Mouse (Mus musculus) myocyte (in vitro differentiated cells): ENCODE measurements around the gene Ctdsp1. TPM values are rescaled to one million over a fixed set of nuclear protein-coding genes. Genes with fewer than 3 reads are reported as not detected.

Experiments
- H3K27me3 ChIP-seq: one replicate; pipeline ENCODE4 v1.6.1; 2011; ENCODE audit not compliant: control insufficient read depth, insufficient read depth, insufficient read length
- H3K36me3 ChIP-seq: one replicate; pipeline ENCODE4 v1.6.1; 2011; ENCODE audit not compliant: control insufficient read depth, insufficient read depth
- H3K4me2 ChIP-seq: one replicate; pipeline ENCODE4 v1.6.1; 2011; ENCODE audit warnings: low read depth, control low read depth
- H3K4me3 ChIP-seq: one replicate; pipeline ENCODE4 v1.5.1; 2011; ENCODE audit warnings: mild to moderate bottlenecking, control low read depth, moderate library complexity
- H3K79me2 ChIP-seq: one replicate; pipeline ENCODE4 v1.6.1; 2011; ENCODE audit not compliant: control insufficient read depth, insufficient read depth
- H3ac ChIP-seq: one replicate; pipeline ENCODE4 v1.6.1; 2011; ENCODE audit not compliant: control insufficient read depth, insufficient read length
- CEBPB ChIP-seq: IDR thresholded peaks from 2 replicates; pipeline ENCODE4 v1.6.1; 2011; ENCODE audit warnings: mild to moderate bottlenecking, moderate library complexity; ENCODE audit not compliant: poor library complexity, insufficient read depth, severe bottlenecking
- E2F4 ChIP-seq: IDR thresholded peaks from one replicate; pipeline ENCODE4 v1.6.1; 2011; ENCODE audit warnings: mild to moderate bottlenecking, control low read depth, moderate library complexity; ENCODE audit not compliant: insufficient read depth
- MAX ChIP-seq: IDR thresholded peaks from one replicate; pipeline ENCODE4 v1.6.1; 2011; ENCODE audit warnings: low read depth, mild to moderate bottlenecking, control low read depth
- MYOD1 ChIP-seq, 3 experiments: IDR thresholded peaks; one replicate each; pipeline ENCODE4 v1.6.1; 2011; ENCODE audit warnings: control low read depth in 2 of 3, low read depth in 2 of 3, mild to moderate bottlenecking in 2 of 3, moderate library complexity in 1 of 3; ENCODE audit not compliant: insufficient read length in 2 of 3, control insufficient read depth in 1 of 3
- MYOG ChIP-seq, 3 experiments: IDR thresholded peaks; one replicate each; pipeline ENCODE4 v1.6.1; 2011; ENCODE audit warnings: control low read depth in 2 of 3, low read depth in 2 of 3, mild to moderate bottlenecking in 2 of 3; ENCODE audit not compliant: insufficient read length in 2 of 3, control insufficient read depth in 1 of 3, insufficient read depth in 1 of 3
- POLR2A ChIP-seq: IDR thresholded peaks from one replicate; pipeline ENCODE4 v1.6.1; 2011; ENCODE audit warnings: low read depth, mild to moderate bottlenecking, control low read depth, moderate library complexity; ENCODE audit not compliant: insufficient read length
- POLR2AphosphoS2 ChIP-seq: IDR thresholded peaks from one replicate; pipeline ENCODE4 v1.6.1; 2011; ENCODE audit warnings: low read depth, control low read depth; ENCODE audit not compliant: insufficient read length
- REST ChIP-seq: IDR thresholded peaks from one replicate; pipeline ENCODE4 v1.6.1; 2011; ENCODE audit warnings: mild to moderate bottlenecking, control low read depth, moderate library complexity; ENCODE audit not compliant: insufficient read depth, insufficient read length
- SRF ChIP-seq: IDR thresholded peaks from one replicate; pipeline ENCODE4 v1.6.1; 2011; ENCODE audit warnings: low read depth; ENCODE audit not compliant: control insufficient read depth, insufficient read length
- TCF12 ChIP-seq: IDR thresholded peaks from one replicate; pipeline ENCODE4 v1.6.1; 2011; ENCODE audit warnings: mild to moderate bottlenecking, control low read depth; ENCODE audit not compliant: poor library complexity, insufficient read depth, severe bottlenecking
- TCF3 ChIP-seq: IDR thresholded peaks from one replicate; pipeline ENCODE4 v1.6.1; 2011; ENCODE audit warnings: low read depth, control low read depth; ENCODE audit not compliant: insufficient read length
- USF1 ChIP-seq: IDR thresholded peaks from one replicate; pipeline ENCODE4 v1.6.1; 2011; ENCODE audit warnings: low read depth, mild to moderate bottlenecking, control low read depth, moderate library complexity
- polyA plus RNA-seq: library from polyadenylated mRNA; unstranded; fragments of >200 nt; fragmentation: generic; extraction: Trizol; gene quantifications from one replicate; pipeline ENCODE4 v1.2.1, GENCODE M21; 2012; ENCODE audit warnings: missing spikeins

Ctdsp1 gene
- polyA plus RNA-seq, 1 experiment: 64.0 TPM

- no peak for TF ChIP-seq CEBPB
- TF ChIP-seq TCF12: no peak
- TF ChIP-seq MYOD1 (IDR thresholded peaks at IDR 0.05; ENCODE audit: control insufficient read depth in 1 of 3, insufficient read length in 2 of 3, low read depth in 2 of 3): no peak
- no peak for TF ChIP-seq POLR2AphosphoS2
- TF ChIP-seq MAX: no peak
- no peak for TF ChIP-seq E2F4
- TF ChIP-seq SRF: no peak
- no peak for TF ChIP-seq USF1
- TF ChIP-seq REST: no peak
- TF ChIP-seq TCF3: no peak
- TF ChIP-seq POLR2A: no peak
- TF ChIP-seq MYOG (IDR thresholded peaks at IDR 0.05; ENCODE audit: control insufficient read depth in 1 of 3, insufficient read depth in 1 of 3, insufficient read length in 2 of 3, low read depth in 2 of 3): no peak
- H3K36me3 ChIP-seq: no peaks in the 10 kb centered on the region
Observed at GRCm38 (mm10) chr1:74433220-74433619, 41.9 kb downstream of the Ctdsp1 start.

GRCm38 (mm10) chr1:74434596-74434995 is 43.3 kb downstream of the Ctdsp1 start:
- Histone ChIP-seq H3K4me3 (no peak overlapping the region), H3K27me3 (no peaks in the 10 kb centered on the region), H3K36me3 (peaks cover 10% of the 10 kb centered on the region), H3K79me2 (no peaks in the 10 kb centered on the region), H3K4me2 (no peak overlapping the region), H3ac (no peak overlapping the region)
- TF ChIP-seq MYOD1 (IDR thresholded peaks at IDR 0.05; ENCODE audit: control insufficient read depth in 1 of 3, insufficient read length in 2 of 3, low read depth in 2 of 3) (no peak), POLR2A (no peak), POLR2AphosphoS2 (no peak), MYOG (IDR thresholded peaks at IDR 0.05; ENCODE audit: control insufficient read depth in 1 of 3, insufficient read depth in 1 of 3, insufficient read length in 2 of 3, low read depth in 2 of 3) (no peak), TCF3 (no peak), MAX (no peak), SRF (no peak), TCF12 (no peak), USF1 (no peak), REST (no peak), CEBPB (no peak), E2F4 (no peak)

More at GRCm38 (mm10) chr1:74433220-74433619, 41.9 kb downstream of the Ctdsp1 start:
- H3K27me3 ChIP-seq: no peaks in the 10 kb centered on the region
- no peak overlapping the region for H3K4me3 ChIP-seq
- H3ac ChIP-seq: no peak overlapping the region
- no peaks in the 10 kb centered on the region for H3K79me2 ChIP-seq
- no peak overlapping the region for H3K4me2 ChIP-seq

GRCm38 (mm10) chr1:74435563-74435962 is 44.3 kb downstream of the Ctdsp1 start:
- Histone ChIP-seq H3K79me2 (no peaks in the 10 kb centered on the region), H3ac (no peak overlapping the region), H3K36me3 (peaks cover 10% of the 10 kb centered on the region), H3K4me3 (no peak overlapping the region), H3K27me3 (no peaks in the 10 kb centered on the region), H3K4me2 (no peak overlapping the region)
- TF ChIP-seq MYOD1 (IDR thresholded peaks at IDR 0.05; ENCODE audit: control insufficient read depth in 1 of 3, insufficient read length in 2 of 3, low read depth in 2 of 3) (peak in 1 of 3 experiments; percentile 3), E2F4 (no peak)

- no peaks in the 10 kb centered on the region for H3K27me3 ChIP-seq
- H3K4me2 ChIP-seq: no peak overlapping the region
- no peaks in the 10 kb centered on the region for H3K79me2 ChIP-seq
- peaks cover 20% of the 10 kb centered on the region for H3K36me3 ChIP-seq
- no peak overlapping the region for H3K4me3 ChIP-seq
- H3ac ChIP-seq: no peak overlapping the region
- peak; percentile 99 for TF ChIP-seq USF1
- TF ChIP-seq POLR2AphosphoS2: no peak
Observed at GRCm38 (mm10) chr1:74437702-74438427, 46.6 kb downstream of the Ctdsp1 start.

GRCm38 (mm10) chr1:74439166-74439876 is 48.0 kb downstream of the Ctdsp1 start:
- Histone ChIP-seq H3K27me3 (no peaks in the 10 kb centered on the region), H3K4me3 (no peak overlapping the region), H3K4me2 (no peak overlapping the region), H3K36me3 (peaks cover 20% of the 10 kb centered on the region), H3K79me2 (no peaks in the 10 kb centered on the region), H3ac (no peak overlapping the region)
- TF ChIP-seq POLR2AphosphoS2 (no peak), REST (no peak)
